Mouse (Mus musculus) kidney, postnatal 0 days (tissue): ENCODE measurements at regions not wholly inside any gene's neighbourhood (a gene's known extent, or its start where the extent isn't known, plus 50 kb on each side); places are given as distances from the start of the nearest gene placed in this dataset.

ENCODE experiments used
- ATAC-seq: fragments of 200-750 bp; cut with Nextera tagmentation; replicated peaks from 2 replicates; pipeline ENCODE4 v1.8.0; 2017; ENCODE audit warnings: low read depth, moderate number of reproducible peaks, moderate TSS enrichment, moderate library complexity; ENCODE audit not compliant: low FRiP score
- DNase-seq: peaks from one replicate; pipeline ENCODE4 v3.0.0-alpha.2; 2016; ENCODE audit warnings: low spot score
- H3K27ac ChIP-seq: fragments of 300-500 bp; sonication (generic); 2 replicates; pipeline ENCODE4 v1.5.1; 2014; ENCODE audit warnings: mild to moderate bottlenecking
- H3K27me3 ChIP-seq: fragments of 300-500 bp; sonication (generic); 2 replicates; pipeline ENCODE4 v1.6.1; 2014; ENCODE audit warnings: low read length, mixed read lengths; ENCODE audit not compliant: insufficient read depth
- H3K36me3 ChIP-seq: fragments of 300-500 bp; sonication (generic); 2 replicates; pipeline ENCODE4 v1.6.1; 2014; ENCODE audit warnings: low read length, mixed read lengths; ENCODE audit not compliant: insufficient read depth
- H3K4me1 ChIP-seq: fragments of 300-500 bp; sonication (generic); replicated peaks from 2 replicates; pipeline ENCODE4 v1.6.1; 2014; ENCODE audit warnings: antibody characterized with exemption, low read length, mixed read lengths; ENCODE audit not compliant: insufficient read depth
- H3K4me2 ChIP-seq: fragments of 300-500 bp; sonication (generic); 2 replicates; pipeline ENCODE4 v1.6.1; 2014; ENCODE audit warnings: mild to moderate bottlenecking, low read length, moderate library complexity, mixed read lengths
- H3K4me3 ChIP-seq: fragments of 300-500 bp; sonication (generic); replicated peaks from 2 replicates; pipeline ENCODE4 v1.5.1; 2014; ENCODE audit warnings: low read depth, low read length
- H3K9ac ChIP-seq: fragments of 300-500 bp; sonication (generic); 2 replicates; pipeline ENCODE4 v1.6.1; 2014; ENCODE audit warnings: low read depth, low read length
- H3K9me3 ChIP-seq: fragments of 300-500 bp; sonication (generic); replicated peaks from 2 replicates; pipeline ENCODE4 v1.6.1; 2016; ENCODE audit warnings: low read length, inconsistent platforms, mixed read lengths
- CTCF ChIP-seq: IDR thresholded peaks from 2 replicates; pipeline ENCODE4 v1.5.1; 2016; ENCODE audit warnings: antibody characterized with exemption, low read depth, mild to moderate bottlenecking, moderate library complexity
- WGBS: fragments of 180-500 bp; shearing (Covaris S2); extraction: QIAGEN DNeasy Blood & Tissue Kit; methylation state at CpG from one replicate; pipeline ENCODE4 v1.1.7; 2014; 5-methylcytosine and 5-hydroxymethylcytosine counted together

- H3K27ac ChIP-seq: peak overlapping the region; percentile 83
- no peaks in the 10 kb centered on the region for H3K27me3 ChIP-seq
- DNase-seq: peak; percentile 92
- no peaks in the 10 kb centered on the region for H3K9me3 ChIP-seq
- 0 out of 2 replicates have a peak, but pooled peaks cover 6% of the 10 kb centered on the region for H3K4me1 ChIP-seq
- 0 out of 2 replicates have a peak overlapping the region, but pooled peaks have one; percentile 0 for H3K4me3 ChIP-seq
- no peak for TF ChIP-seq CTCF
- no peak overlapping the region for H3K9ac ChIP-seq
- no peak for ATAC-seq
- H3K36me3 ChIP-seq: no peaks in the 10 kb centered on the region
- H3K4me2 ChIP-seq: peak overlapping the region; percentile 42
- WGBS: 50% methylated on average over 10 of the region's 10 CpGs
These were observed 161.3 kb upstream of the Ccdc54 start for GRCm38 (mm10) chr16:50752277-50752600.

- Histone ChIP-seq H3K4me2 (no peak overlapping the region), H3K36me3 (no peaks in the 10 kb centered on the region), H3K9me3 (no peaks in the 10 kb centered on the region), H3K27ac (peak overlapping the region; percentile 83), H3K27me3 (no peaks in the 10 kb centered on the region), H3K4me1 (0 out of 2 replicates have a peak, but pooled peaks cover 6% of the 10 kb centered on the region), H3K9ac (no peak overlapping the region), H3K4me3 (no peak overlapping the region)
- TF ChIP-seq CTCF: no peak
- WGBS: 71% methylated on average over 9 of the region's 9 CpGs
- no peak for ATAC-seq
- DNase-seq: no peak
These were observed 160.7 kb upstream of the Ccdc54 start for GRCm38 (mm10) chr16:50751495-50752276.

GRCm38 (mm10) chr16:50747698-50748097, 156.7 kb upstream of the Ccdc54 start:
- H3K36me3 ChIP-seq: no peaks in the 10 kb centered on the region
- WGBS: 95% methylated on average over 5 of the region's 5 CpGs
- no peak overlapping the region for H3K27ac ChIP-seq
- TF ChIP-seq CTCF: peak; percentile 19; the same call in 1 of the 2 replicates
- no peak overlapping the region for H3K9ac ChIP-seq
- DNase-seq: no peak
- H3K4me3 ChIP-seq: no peak overlapping the region
- no peak for ATAC-seq
- no peak overlapping the region for H3K4me2 ChIP-seq
- 0 out of 2 replicates have a peak, but pooled peaks cover 4% of the 10 kb centered on the region for H3K4me1 ChIP-seq
- no peaks in the 10 kb centered on the region for H3K27me3 ChIP-seq
- no peaks in the 10 kb centered on the region for H3K9me3 ChIP-seq

GRCm38 (mm10) chr16:50745723-50746122, 154.8 kb upstream of the Ccdc54 start:
- no peak for TF ChIP-seq CTCF
- Histone ChIP-seq H3K4me3 (no peak overlapping the region), H3K36me3 (no peaks in the 10 kb centered on the region), H3K4me1 (no peaks in the 10 kb centered on the region), H3K9me3 (no peaks in the 10 kb centered on the region), H3K27me3 (no peaks in the 10 kb centered on the region), H3K4me2 (no peak overlapping the region), H3K9ac (no peak overlapping the region), H3K27ac (no peak overlapping the region)
- ATAC-seq (no peak), DNase-seq (no peak)
- WGBS: 50% methylated on average over 2 of the region's 2 CpGs

- H3K9ac ChIP-seq: peak overlapping the region; percentile 54
- H3K4me2 ChIP-seq: peak overlapping the region; percentile 73
- DNase-seq: peak; percentile 36
- no peaks in the 10 kb centered on the region for H3K36me3 ChIP-seq
- TF ChIP-seq CTCF: no peak
- H3K9me3 ChIP-seq: no peaks in the 10 kb centered on the region
- 0 out of 2 replicates have a peak overlapping the region, but pooled peaks have one; percentile 8 for H3K27ac ChIP-seq
- H3K4me3 ChIP-seq: peak overlapping the region; percentile 33
- ATAC-seq: no peak
- H3K4me1 ChIP-seq: 0 out of 2 replicates have a peak, but pooled peaks cover 3% of the 10 kb centered on the region
- no peaks in the 10 kb centered on the region for H3K27me3 ChIP-seq
- 28% methylated on average over 10 of the region's 10 CpGs for WGBS
These were observed 146.5 kb upstream of the Ccdc54 start for GRCm38 (mm10) chr16:50737396-50737843.

- H3K4me3 ChIP-seq: peak overlapping the region; percentile 33
- DNase-seq (peak; percentile 97), ATAC-seq (peak; percentile 85)
- H3K9ac ChIP-seq: peak overlapping the region; percentile 54; the same call in 1 of the 2 replicates
- peak; percentile 99 for TF ChIP-seq CTCF
- WGBS: 5% methylated on average over 21 of the region's 21 CpGs
- no peaks in the 10 kb centered on the region for H3K9me3 ChIP-seq
- H3K4me2 ChIP-seq: peak overlapping the region; percentile 73
- H3K27ac ChIP-seq: peak overlapping the region; percentile 8; the same call in 1 of the 2 replicates
- no peaks in the 10 kb centered on the region for H3K27me3 ChIP-seq
- no peaks in the 10 kb centered on the region for H3K36me3 ChIP-seq
- 0 out of 2 replicates have a peak, but pooled peaks cover 3% of the 10 kb centered on the region for H3K4me1 ChIP-seq
These were observed 145.4 kb upstream of the Ccdc54 start for GRCm38 (mm10) chr16:50736151-50737047.
